Mouse (Mus musculus) midbrain, embryonic 14.5 days (tissue): ENCODE results near the gene Ap2a1. TPM values are rescaled to one million over a fixed set of nuclear protein-coding genes. Genes with fewer than 3 reads are reported as not detected.

ENCODE experiments used
- ATAC-seq: fragments of 200-750 bp; cut with Nextera tagmentation; 2 replicates; pipeline ENCODE4 v1.8.0; 2017; ENCODE audit warnings: moderate number of reproducible peaks, moderate library complexity; ENCODE audit not compliant: low FRiP score, low TSS enrichment
- DNase-seq: peaks from one replicate; pipeline ENCODE4 v3.0.0-alpha.2; 2015
- H3K27ac ChIP-seq: fragments of 300-500 bp; sonication (generic); replicated peaks from 2 replicates; pipeline ENCODE4 v1.5.1; 2014; ENCODE audit warnings: mild to moderate bottlenecking, low read depth, low read length, moderate library complexity
- H3K27me3 ChIP-seq: fragments of 300-500 bp; sonication (generic); 2 replicates; pipeline ENCODE4 v1.6.1; 2014; ENCODE audit warnings: low read length, control low read depth, mixed read lengths; ENCODE audit not compliant: control insufficient read depth, insufficient read depth
- H3K36me3 ChIP-seq: fragments of 300-500 bp; sonication (generic); 2 replicates; pipeline ENCODE4 v1.6.1; 2014; ENCODE audit warnings: low read length, control low read depth; ENCODE audit not compliant: control insufficient read depth, insufficient read depth
- H3K4me1 ChIP-seq: fragments of 300-500 bp; sonication (generic); 2 replicates; pipeline ENCODE4 v1.6.1; 2014; ENCODE audit warnings: mild to moderate bottlenecking, antibody characterized with exemption, low read length, control low read depth; ENCODE audit not compliant: control insufficient read depth, insufficient read depth
- H3K4me2 ChIP-seq: fragments of 300-500 bp; sonication (generic); 2 replicates; pipeline ENCODE4 v1.6.1; 2014; ENCODE audit warnings: mild to moderate bottlenecking, low read length, moderate library complexity
- H3K4me3 ChIP-seq: fragments of 300-500 bp; sonication (generic); replicated peaks from 2 replicates; pipeline ENCODE4 v1.5.1; 2014; ENCODE audit warnings: low read depth, low read length
- H3K9ac ChIP-seq: fragments of 300-500 bp; sonication (generic); replicated peaks from 2 replicates; pipeline ENCODE4 v1.6.1; 2014; ENCODE audit warnings: mild to moderate bottlenecking, low read length, moderate library complexity
- H3K9me3 ChIP-seq: fragments of 300-500 bp; sonication (generic); 2 replicates; pipeline ENCODE4 v1.6.1; 2016; ENCODE audit warnings: low read length, control low read depth, mixed read lengths; ENCODE audit not compliant: control insufficient read depth
- WGBS: fragments of 180-500 bp; shearing (Covaris S2); extraction: QIAGEN DNeasy Blood & Tissue Kit; methylation state at CpG from one replicate; pipeline ENCODE4 v1.1.7; 2014; 5-methylcytosine and 5-hydroxymethylcytosine counted together
- polyA plus RNA-seq: library from polyadenylated mRNA; unstranded; fragments of >200 nt; fragmentation: Nextera tagmentation; extraction: Ambion mirVana; gene quantifications from 2 replicates; pipeline ENCODE4 v1.2.1, GENCODE M21; 2014

Gene Ap2a1
- polyA plus RNA-seq, 1 experiment from 2014 or later, result 124 TPM

DNA sequence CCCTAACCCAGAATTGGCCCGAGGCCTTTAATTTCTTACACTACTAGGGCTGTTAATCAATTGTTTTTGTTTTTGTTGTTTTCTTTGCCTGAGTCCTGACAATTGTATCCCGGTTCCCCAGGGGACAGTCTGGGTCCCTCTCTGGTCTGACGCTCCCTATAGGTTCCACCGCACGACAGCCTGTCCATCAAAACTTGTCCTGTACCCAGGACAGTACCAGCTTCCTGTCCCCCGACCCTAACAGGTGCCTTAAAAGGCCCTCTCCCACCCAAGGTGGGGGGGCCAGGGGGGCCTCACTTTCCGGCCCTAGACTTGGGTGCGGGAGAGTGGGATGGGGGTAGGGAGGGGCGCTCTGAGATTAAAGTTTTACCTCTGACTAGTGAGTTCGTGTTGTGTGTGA, 74.3 kb downstream of the Ap2a1 start:
- DNase-seq, result no peak
- ATAC-seq, result no peak
- H3K9ac ChIP-seq, result peak overlapping the region; percentile 67
- H3K27me3 ChIP-seq, result no peaks in the 10 kb centered on the region
- peak overlapping the region; percentile 72 for H3K4me2 ChIP-seq
- peak overlapping the region; percentile 42 for H3K4me3 ChIP-seq
- no peaks in the 10 kb centered on the region for H3K9me3 ChIP-seq
- H3K4me1 ChIP-seq, result peaks cover 40% of the 10 kb centered on the region
- 33% methylated on average over 10 of the region's 10 CpGs for WGBS
- peaks cover 20% of the 10 kb centered on the region for H3K36me3 ChIP-seq
- peak overlapping the region; percentile 85 for H3K27ac ChIP-seq

DNA sequence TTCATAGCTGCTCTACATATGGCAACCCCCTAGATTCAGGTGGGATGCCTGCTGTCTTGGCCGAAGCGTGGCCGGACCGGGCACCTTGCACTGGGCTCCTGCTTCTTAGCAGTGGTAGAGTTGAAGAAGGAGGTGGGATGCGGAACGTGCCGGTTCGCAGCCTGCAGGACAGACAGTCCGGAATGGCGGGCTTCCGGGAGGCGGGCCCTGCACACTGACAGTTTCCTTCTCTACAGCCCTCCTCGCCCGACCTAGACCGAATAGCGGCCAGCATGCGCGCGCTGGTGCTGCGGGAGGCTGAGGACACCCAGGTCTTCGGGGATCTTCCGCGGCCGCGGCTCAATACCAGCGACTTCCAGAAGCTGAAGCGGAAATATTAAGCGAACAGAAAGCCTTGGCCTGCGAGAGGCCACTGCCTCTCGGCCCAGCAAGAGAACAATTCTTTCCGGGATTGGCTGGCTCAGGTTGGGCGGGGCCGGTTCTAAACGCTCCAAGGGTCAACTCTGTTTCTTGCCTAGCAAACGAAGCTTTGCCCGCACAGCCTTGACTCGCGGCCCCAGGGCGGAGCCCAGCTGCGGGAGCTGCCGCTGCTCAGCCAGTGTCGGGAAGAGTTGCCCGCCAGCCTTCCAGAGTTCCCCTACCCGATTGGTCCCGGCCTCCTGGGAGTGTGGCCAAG, 74.8 kb downstream of the Ap2a1 start:
- Histone ChIP-seq H3K4me3 (peak overlapping the region; percentile 42), H3K27me3 (no peaks in the 10 kb centered on the region), H3K4me2 (peak overlapping the region; percentile 72), H3K27ac (peak overlapping the region; percentile 85), H3K9me3 (no peaks in the 10 kb centered on the region), H3K9ac (peak overlapping the region; percentile 67), H3K4me1 (peaks cover 40% of the 10 kb centered on the region), H3K36me3 (peaks cover 18% of the 10 kb centered on the region)
- WGBS, result 2% methylated on average over 45 of the region's 45 CpGs
- DNase-seq, result peak; percentile 74
- ATAC-seq, result 0 out of 2 replicates have a peak, but pooled peaks have one; percentile 3

- ATAC-seq (no peak), DNase-seq (no peak)
- WGBS, result 34% methylated on average over 26 of the region's 26 CpGs
Observed at GRCm38 (mm10) chr7:44853596-44854355, 75.5 kb downstream of the Ap2a1 start.

DNA sequence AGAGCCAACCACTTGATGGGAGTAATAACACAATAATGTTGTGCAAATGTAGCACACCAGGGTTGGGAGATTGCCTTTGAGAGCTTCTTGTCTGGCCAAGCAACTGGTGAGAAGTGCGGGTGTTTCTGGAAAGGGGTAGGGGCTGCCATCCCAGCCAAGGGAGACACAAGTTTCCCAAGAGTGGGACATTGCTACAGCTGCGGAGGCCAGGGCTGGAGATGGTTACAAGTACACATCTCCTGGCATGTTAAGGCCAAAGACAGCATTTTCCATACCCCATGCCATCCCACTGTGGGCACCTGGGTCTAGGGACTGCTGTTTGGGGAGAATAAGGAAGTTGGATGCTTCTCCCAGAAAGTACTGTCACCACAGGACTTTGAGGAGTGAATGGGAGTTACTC, 76.2 kb downstream of the Ap2a1 start:
- WGBS, result 95% methylated on average over 2 of the region's 2 CpGs
- H3K4me3 ChIP-seq, result no peak overlapping the region
- H3K36me3 ChIP-seq, result peaks cover 18% of the 10 kb centered on the region
- no peak overlapping the region for H3K4me2 ChIP-seq
- no peak overlapping the region for H3K27ac ChIP-seq
- H3K27me3 ChIP-seq, result no peaks in the 10 kb centered on the region
- DNase-seq, result no peak
- H3K9ac ChIP-seq, result no peak overlapping the region
- peaks cover 39% of the 10 kb centered on the region for H3K4me1 ChIP-seq
- H3K9me3 ChIP-seq, result no peaks in the 10 kb centered on the region
- ATAC-seq, result no peak

More at GRCm38 (mm10) chr7:44853596-44854355, 75.5 kb downstream of the Ap2a1 start:
- Histone ChIP-seq H3K27me3 (no peaks in the 10 kb centered on the region), H3K9ac (peak overlapping the region; percentile 67), H3K4me1 (peaks cover 40% of the 10 kb centered on the region), H3K4me2 (peak overlapping the region; percentile 72), H3K9me3 (no peaks in the 10 kb centered on the region), H3K36me3 (peaks cover 18% of the 10 kb centered on the region), H3K4me3 (peak overlapping the region; percentile 42), H3K27ac (peak overlapping the region; percentile 85)

GRCm38 (mm10) chr7:44852259-44853027, 76.9 kb downstream of the Ap2a1 start:
- Histone ChIP-seq H3K27me3 (no peaks in the 10 kb centered on the region), H3K4me3 (no peak overlapping the region), H3K36me3 (peaks cover 18% of the 10 kb centered on the region), H3K9ac (no peak overlapping the region), H3K4me1 (peaks cover 40% of the 10 kb centered on the region), H3K27ac (no peak overlapping the region), H3K9me3 (no peaks in the 10 kb centered on the region), H3K4me2 (no peak overlapping the region)
- DNase-seq, result no peak
- 92% methylated on average over 36 of the region's 36 CpGs for WGBS
- no peak for ATAC-seq

- Histone ChIP-seq H3K36me3 (peaks cover 20% of the 10 kb centered on the region), H3K9me3 (no peaks in the 10 kb centered on the region), H3K4me3 (no peak overlapping the region), H3K4me1 (peaks cover 40% of the 10 kb centered on the region), H3K9ac (no peak overlapping the region), H3K4me2 (no peak overlapping the region), H3K27me3 (no peaks in the 10 kb centered on the region), H3K27ac (no peak overlapping the region)
- DNase-seq (no peak), ATAC-seq (no peak)
- WGBS, result 94% methylated on average over 12 of the region's 12 CpGs
Observed at GRCm38 (mm10) chr7:44851625-44852234, 77.6 kb downstream of the Ap2a1 start.

DNA sequence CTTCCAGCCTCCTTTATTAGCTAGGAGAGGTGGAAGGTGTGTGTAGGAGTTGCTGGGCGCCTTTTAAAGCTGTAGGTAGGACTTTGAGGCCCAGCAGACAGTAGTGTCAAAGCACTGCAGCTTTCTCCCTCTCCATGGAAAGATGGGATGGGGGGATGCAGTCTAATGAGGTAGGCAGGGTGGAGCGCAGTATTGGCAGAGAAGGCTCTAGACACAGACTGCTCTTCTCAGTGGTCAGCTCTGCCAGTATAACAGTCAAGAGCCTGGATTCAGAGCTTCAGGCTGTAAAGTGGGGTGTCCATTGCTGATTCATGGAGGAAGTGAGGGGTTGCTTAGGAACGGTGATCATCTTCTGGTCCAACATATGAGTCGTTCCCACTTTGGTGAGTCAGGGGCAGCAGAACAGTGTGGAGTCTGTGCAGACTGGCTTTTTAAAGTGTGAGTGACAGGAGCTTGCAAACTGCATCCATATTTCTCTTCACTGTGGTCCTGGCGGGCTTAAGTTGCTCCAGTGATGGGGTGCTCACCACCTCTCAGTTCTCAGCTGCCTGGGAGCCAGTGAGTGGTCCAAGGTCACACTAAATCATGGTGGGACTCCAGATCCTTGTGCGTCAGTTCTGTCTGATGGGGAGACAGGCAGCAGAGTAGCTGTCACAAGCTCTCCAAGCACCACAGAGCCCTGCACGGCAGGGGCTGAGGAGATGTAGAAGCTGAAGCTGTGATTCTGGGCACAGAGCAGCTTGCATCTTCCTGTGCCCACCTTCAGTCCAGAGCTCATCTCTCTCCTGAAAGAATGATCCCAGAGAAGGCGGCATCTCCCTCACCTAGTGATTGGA, 78.3 kb downstream of the Ap2a1 start:
- 80% methylated on average over 8 of the region's 8 CpGs for WGBS
- ATAC-seq (no peak), DNase-seq (no peak)
- Histone ChIP-seq H3K27me3 (no peaks in the 10 kb centered on the region), H3K9me3 (no peaks in the 10 kb centered on the region), H3K4me1 (peaks cover 35% of the 10 kb centered on the region), H3K4me3 (peak overlapping the region; percentile 81), H3K4me2 (peak overlapping the region; percentile 83), H3K27ac (peak overlapping the region; percentile 98; the same call in 1 of the 2 replicates), H3K36me3 (peaks cover 27% of the 10 kb centered on the region), H3K9ac (peak overlapping the region; percentile 68)
